Mouse (Mus musculus): ENCODE results near the gene Fbf1. TPM values are rescaled to one million over a fixed set of nuclear protein-coding genes. Genes with fewer than 3 reads are reported as not detected.

The Fbf1 gene
- polyA plus RNA-seq, 1 experiment: 37.8 TPM

GRCm38 (mm10) chr11:116142211-116142991, 25.6 kb downstream of the Fbf1 start:
- Histone ChIP-seq H3K4me1 (peaks cover 79% of the 10 kb centered on the region), H3K9me3 (no peaks in the 10 kb centered on the region), H3K4me3 (replicated peaks) (peak overlapping the region; percentile 69), H3K27me3 (replicated peaks) (no peaks in the 10 kb centered on the region), H3K36me3 (replicated peaks; ENCODE audit: low read length) (peaks cover 67% of the 10 kb centered on the region)
- TF ChIP-seq FLI1 (IDR thresholded peaks at IDR 0.05; ENCODE audit: low read length): no peak
- no peak for TF ChIP-seq GATA1 (IDR thresholded peaks at IDR 0.05; ENCODE audit: borderline replicate concordance, low read length)

- H3K36me3 ChIP-seq (replicated peaks; ENCODE audit: low read length): peaks cover 63% of the 10 kb centered on the region
- no peaks in the 10 kb centered on the region for H3K27me3 ChIP-seq (replicated peaks)
- peak within 1 kb of the TSS; percentile 99 for H3K4me3 ChIP-seq (replicated peaks)
- TF ChIP-seq FLI1 (IDR thresholded peaks at IDR 0.05; ENCODE audit: low read length): no peak
- TF ChIP-seq GATA1 (IDR thresholded peaks at IDR 0.05; ENCODE audit: borderline replicate concordance, low read length): no peak
- H3K9me3 ChIP-seq: no peaks in the 10 kb centered on the region
- peaks cover 78% of the 10 kb centered on the region for H3K4me1 ChIP-seq
These were observed 29.4 kb downstream of the Fbf1 start, which contains the start of gene Mrpl38 for GRCm38 (mm10) chr11:116138468-116139138. Gene Mrpl38, minus strand, starts transcription at chr11:116138868.

DNA sequence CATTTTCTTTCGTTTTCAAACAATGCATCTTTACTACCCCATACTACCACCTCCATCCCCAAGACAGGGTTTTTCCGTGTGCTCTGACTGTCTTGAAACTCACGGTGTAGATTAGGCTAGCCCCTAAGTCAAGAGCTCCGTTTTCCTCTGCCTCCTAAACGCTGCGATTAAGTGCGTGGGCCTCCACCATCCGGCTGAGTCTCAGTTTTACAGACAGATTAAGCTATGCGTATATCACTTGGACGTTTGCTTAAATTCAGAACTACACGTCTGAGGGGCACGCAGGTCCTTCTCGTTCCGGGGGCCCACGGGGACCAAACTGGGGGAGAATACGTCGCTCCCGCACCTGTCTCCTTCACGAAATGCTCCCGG, 29.9 kb downstream of the Fbf1 start:
- Histone ChIP-seq H3K9me3 (no peaks in the 10 kb centered on the region), H3K36me3 (replicated peaks; ENCODE audit: low read length) (peaks cover 61% of the 10 kb centered on the region), H3K27me3 (replicated peaks) (no peaks in the 10 kb centered on the region), H3K4me3 (replicated peaks) (peak overlapping the region; percentile 99), H3K4me1 (peaks cover 78% of the 10 kb centered on the region)
- TF ChIP-seq FLI1 (IDR thresholded peaks at IDR 0.05; ENCODE audit: low read length): no peak
- no peak for TF ChIP-seq GATA1 (IDR thresholded peaks at IDR 0.05; ENCODE audit: borderline replicate concordance, low read length)

- Histone ChIP-seq H3K36me3 (replicated peaks; ENCODE audit: low read length) (peaks cover 59% of the 10 kb centered on the region), H3K9me3 (no peaks in the 10 kb centered on the region), H3K4me3 (replicated peaks) (no peak overlapping the region), H3K4me1 (peaks cover 83% of the 10 kb centered on the region), H3K27me3 (replicated peaks) (no peaks in the 10 kb centered on the region)
- no peak for TF ChIP-seq GATA1 (IDR thresholded peaks at IDR 0.05; ENCODE audit: borderline replicate concordance, low read length)
These were observed 33.8 kb downstream of the Fbf1 start for GRCm38 (mm10) chr11:116134171-116134570.

GRCm38 (mm10) chr11:116133497-116133896, 34.5 kb downstream of the Fbf1 start:
- Histone ChIP-seq H3K4me1 (peaks cover 86% of the 10 kb centered on the region), H3K36me3 (replicated peaks; ENCODE audit: low read length) (peaks cover 66% of the 10 kb centered on the region)
- TF ChIP-seq GATA1 (IDR thresholded peaks at IDR 0.05; ENCODE audit: borderline replicate concordance, low read length) (no peak), FLI1 (IDR thresholded peaks at IDR 0.05; ENCODE audit: low read length) (no peak)

GRCm38 (mm10) chr11:116132366-116133333, 35.3 kb downstream of the Fbf1 start:
- TF ChIP-seq GATA1 (IDR thresholded peaks at IDR 0.05; ENCODE audit: borderline replicate concordance, low read length): no peak
- TF ChIP-seq FLI1 (IDR thresholded peaks at IDR 0.05; ENCODE audit: low read length): no peak
- no peaks in the 10 kb centered on the region for H3K9me3 ChIP-seq
- H3K27me3 ChIP-seq (replicated peaks): no peaks in the 10 kb centered on the region
- peaks cover 88% of the 10 kb centered on the region for H3K4me1 ChIP-seq
- peak overlapping the region; percentile 20 for H3K4me3 ChIP-seq (replicated peaks)
- H3K36me3 ChIP-seq (replicated peaks; ENCODE audit: low read length): peaks cover 74% of the 10 kb centered on the region

More at GRCm38 (mm10) chr11:116133497-116133896, 34.5 kb downstream of the Fbf1 start:
- Histone ChIP-seq H3K9me3 (no peaks in the 10 kb centered on the region), H3K27me3 (replicated peaks) (no peaks in the 10 kb centered on the region), H3K4me3 (replicated peaks) (peak overlapping the region; percentile 28)

DNA sequence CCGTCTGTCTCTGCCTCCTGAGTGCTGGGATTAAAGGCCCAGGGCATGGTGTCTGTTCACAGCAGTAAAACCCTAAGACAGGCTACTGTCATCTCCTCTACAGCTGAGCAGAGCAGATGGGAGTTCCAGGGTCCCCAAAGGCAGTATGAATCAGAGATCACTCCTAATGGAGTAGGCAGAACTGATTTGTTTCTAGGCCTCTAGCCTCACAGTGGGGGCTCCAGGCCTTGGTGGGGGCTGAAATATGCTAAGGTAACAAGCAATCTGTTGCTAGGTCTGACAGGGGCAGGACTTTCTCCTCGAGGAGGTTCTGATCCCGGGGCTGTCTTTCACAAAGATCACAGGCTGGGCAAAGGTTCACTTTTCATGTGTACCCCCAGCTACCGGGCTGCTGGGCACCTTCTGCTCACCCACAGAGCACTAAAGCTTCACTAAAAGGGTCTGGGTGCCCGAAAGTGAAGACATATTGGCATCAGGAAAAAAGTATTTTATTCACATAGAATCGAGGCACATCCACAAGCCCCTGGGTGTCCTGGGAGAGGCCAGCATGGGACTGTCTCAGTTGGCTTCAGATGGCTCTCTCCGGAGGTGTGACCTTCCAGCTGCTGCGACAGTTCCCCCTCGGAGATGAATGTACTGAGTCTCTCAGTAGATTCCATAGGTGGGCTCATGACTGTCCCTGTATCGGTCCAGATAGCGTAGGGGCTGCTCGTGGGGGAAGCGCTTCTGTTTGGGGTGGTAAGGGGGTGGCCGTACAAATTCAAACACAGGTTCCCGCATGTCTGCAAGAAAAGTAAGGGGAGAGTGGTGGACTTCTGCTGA, 36.4 kb downstream of the Fbf1 start:
- Histone ChIP-seq H3K9me3 (no peaks in the 10 kb centered on the region), H3K4me3 (replicated peaks) (peak overlapping the region; percentile 98), H3K36me3 (replicated peaks; ENCODE audit: low read length) (peaks cover 80% of the 10 kb centered on the region), H3K4me1 (peaks cover 88% of the 10 kb centered on the region), H3K27me3 (replicated peaks) (no peaks in the 10 kb centered on the region)
- no peak for TF ChIP-seq FLI1 (IDR thresholded peaks at IDR 0.05; ENCODE audit: low read length)
- TF ChIP-seq GATA1 (IDR thresholded peaks at IDR 0.05; ENCODE audit: borderline replicate concordance, low read length): no peak

DNA sequence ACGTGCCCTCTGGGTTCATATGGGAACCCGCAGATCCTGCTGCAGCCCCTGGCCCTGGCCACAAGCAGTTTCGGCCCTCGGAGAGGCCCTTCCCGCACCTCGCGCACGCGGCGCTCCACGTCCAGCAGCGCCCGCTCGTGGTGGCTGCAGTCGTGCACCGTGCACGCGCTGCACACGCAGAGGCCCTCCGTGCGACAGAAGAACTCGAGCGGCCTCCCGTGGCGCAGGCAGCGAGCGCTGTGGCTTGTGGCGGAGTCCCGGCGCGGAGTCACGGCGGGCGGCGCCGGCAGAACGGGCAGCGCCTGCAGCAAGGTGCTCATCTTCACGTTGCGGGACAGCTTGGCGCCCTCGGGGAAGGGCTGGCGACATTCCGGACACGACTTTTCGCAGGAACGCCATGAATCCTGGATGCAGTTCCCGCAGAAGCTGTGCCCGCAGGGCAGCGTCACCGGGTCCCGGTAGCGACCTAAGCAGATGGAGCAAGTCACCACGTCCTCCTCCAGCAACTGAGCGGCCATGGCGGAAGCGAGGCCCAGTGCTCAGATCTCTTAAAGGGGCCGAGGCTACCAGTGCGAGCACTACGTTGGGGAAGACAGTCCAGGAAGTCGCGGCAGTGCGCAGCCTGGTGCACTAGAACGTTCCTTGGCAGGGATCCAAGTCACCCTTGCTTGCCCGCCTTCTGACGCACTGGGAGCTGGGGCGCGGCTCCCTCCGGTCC, 37.3 kb downstream of the Fbf1 start, which contains the start of gene Trim65:
TSS of gene Trim65 (minus strand) at position 641 of the 718 bp plus-strand sequence.
- Histone ChIP-seq H3K27me3 (replicated peaks) (no peaks in the 10 kb centered on the region), H3K9me3 (peaks cover 7% of the 10 kb centered on the region), H3K4me1 (peaks cover 85% of the 10 kb centered on the region), H3K36me3 (replicated peaks; ENCODE audit: low read length) (peaks cover 80% of the 10 kb centered on the region), H3K4me3 (replicated peaks) (peak within 1 kb of the TSS; percentile 98)
- no peak for TF ChIP-seq FLI1 (IDR thresholded peaks at IDR 0.05; ENCODE audit: low read length)
- TF ChIP-seq GATA1 (IDR thresholded peaks at IDR 0.05; ENCODE audit: borderline replicate concordance, low read length): no peak
